Mouse (Mus musculus) ES-E14 (cell line): ENCODE results near the gene Fam118a. TPM values are rescaled to one million over a fixed set of nuclear protein-coding genes. Genes with fewer than 3 reads are reported as not detected.

ENCODE experiments used
- DNase-seq: peaks from one replicate; pipeline ENCODE4 v3.0.0-alpha.2; 2013; ENCODE audit warnings: low read depth, low spot score
- H3K27ac ChIP-seq: 2 replicates; pipeline ENCODE4 v1.5.1; 2012; ENCODE audit warnings: low read depth, mild to moderate bottlenecking, low read length, moderate library complexity, mixed read lengths; ENCODE audit not compliant: poor library complexity, insufficient read depth, severe bottlenecking
- H3K36me3 ChIP-seq: 2 replicates; pipeline ENCODE4 v1.6.1; 2012; ENCODE audit warnings: mild to moderate bottlenecking, low read length, moderate library complexity, mixed read lengths; ENCODE audit not compliant: control insufficient read depth, poor library complexity, insufficient read depth, severe bottlenecking
- H3K4me1 ChIP-seq, 2 experiments: fragments of 150-350 bp in 1 of 2; sonication (generic) in 1 of 2; 2 replicates each; pipeline ENCODE4 v1.6.1; 2012; ENCODE audit warnings: low read length in 2 of 2, mild to moderate bottlenecking in 1 of 2, mixed read lengths in 1 of 2; ENCODE audit not compliant: control insufficient read depth in 2 of 2, insufficient read depth in 2 of 2, poor library complexity in 1 of 2
- H3K4me3 ChIP-seq, 2 experiments: fragments of 150-350 bp in 1 of 2; sonication (generic) in 1 of 2; 2 replicates each; pipeline ENCODE4 v1.5.1; 2012; ENCODE audit warnings: low read length in 2 of 2, low read depth in 1 of 2, mild to moderate bottlenecking in 1 of 2, mixed read lengths in 1 of 2; ENCODE audit not compliant: insufficient read depth in 1 of 2, poor library complexity in 1 of 2, severe bottlenecking in 1 of 2
- H3K9ac ChIP-seq: 2 replicates; pipeline ENCODE4 v1.6.1; 2012; ENCODE audit warnings: low read depth, mild to moderate bottlenecking, low read length, mixed read lengths; ENCODE audit not compliant: poor library complexity, insufficient read depth, severe bottlenecking
- H3K9me3 ChIP-seq: fragments of 150-350 bp; sonication (generic); 2 replicates; pipeline ENCODE4 v1.6.1; 2012; ENCODE audit warnings: low read depth, mild to moderate bottlenecking, low read length; ENCODE audit not compliant: control insufficient read depth, insufficient read depth
- CHD2 ChIP-seq: IDR thresholded peaks from 2 replicates; pipeline ENCODE4 v1.6.1; 2014; ENCODE audit warnings: mild to moderate bottlenecking, low read depth, low read length, inconsistent platforms
- HCFC1 ChIP-seq: IDR thresholded peaks from 2 replicates; pipeline ENCODE4 v1.6.1; 2012; ENCODE audit warnings: low read length, inconsistent platforms, borderline replicate concordance; ENCODE audit not compliant: insufficient read depth
- MAFK ChIP-seq: IDR thresholded peaks from 2 replicates; pipeline ENCODE4 v1.6.1; 2014; ENCODE audit warnings: mild to moderate bottlenecking, low read depth, low read length, inconsistent platforms; ENCODE audit not compliant: insufficient read depth
- ZC3H11A ChIP-seq: IDR thresholded peaks from 2 replicates; pipeline ENCODE4 v1.6.1; 2012; ENCODE audit warnings: low read depth, mild to moderate bottlenecking, inconsistent platforms, low read length, borderline replicate concordance
- ZNF384 ChIP-seq: IDR thresholded peaks from 2 replicates; pipeline ENCODE4 v1.6.1; 2012; ENCODE audit warnings: low read depth, low read length, inconsistent platforms
- in situ Hi-C, 2 experiments: fragments of 600-800 bp; cut with MboI; formaldehyde crosslinking; loops; one replicate each; pipeline ENCODE4 v1.15.1; 2025; ENCODE audit warnings: low sequenced_read_pairs in 2 of 2, inconsistent platforms in 1 of 2; ENCODE audit not compliant: unreplicated experiment in 2 of 2
- total RNA-seq: library from RNA; depleted of rRNA; stranded (reverse); fragments of 300-350 nt; gene quantifications from 2 replicates; pipeline ENCODE4 v1.2.3, GENCODE M21; 2012

The Fam118a gene
- total RNA-seq, 1 experiment: 31.5 TPM

DNA sequence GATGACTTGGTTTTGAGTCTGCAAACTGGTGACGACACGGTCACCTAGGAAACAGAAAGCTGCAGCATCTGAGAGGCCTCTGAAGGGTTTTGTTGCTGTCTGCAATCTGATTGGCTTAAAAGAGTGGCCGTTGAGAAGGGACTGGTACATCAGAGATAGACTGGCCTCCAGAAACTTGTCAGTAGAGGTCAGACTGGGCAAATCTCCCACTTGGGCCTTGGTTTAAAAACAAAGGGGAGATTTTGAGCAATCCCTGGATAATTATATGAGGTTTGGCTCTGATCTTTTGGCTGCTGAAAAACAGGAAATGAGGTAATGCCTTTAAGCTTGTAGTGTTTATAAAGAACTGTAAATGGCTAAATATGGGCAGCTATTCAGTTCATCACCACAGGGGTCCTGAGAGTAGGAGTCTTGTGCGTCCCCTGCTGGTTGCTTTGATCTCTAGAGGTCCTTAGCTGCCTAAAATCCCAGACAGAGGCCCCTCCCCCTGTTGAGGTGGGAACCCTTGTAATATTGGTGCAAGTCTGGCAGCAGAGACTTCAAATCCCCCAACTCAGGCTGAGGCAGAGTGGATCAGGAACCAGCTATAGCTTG is 13.7 kb downstream of the Fam118a start:
- H3K4me1 ChIP-seq: peaks cover 0 to 9% of the 10 kb centered on the region in 2 experiments; a peak in 2 of 4 replicates
- peak; percentile 85 for DNase-seq
- no peaks in the 10 kb centered on the region for H3K9me3 ChIP-seq
- H3K4me3 ChIP-seq: no peak overlapping the region
- TF ChIP-seq CHD2 (no peak), ZNF384 (no peak)
- in situ Hi-C loops: no loop called here
- H3K9ac ChIP-seq: no peak overlapping the region
- no peak overlapping the region for H3K27ac ChIP-seq
- H3K36me3 ChIP-seq: peaks cover 10% of the 10 kb centered on the region

DNA sequence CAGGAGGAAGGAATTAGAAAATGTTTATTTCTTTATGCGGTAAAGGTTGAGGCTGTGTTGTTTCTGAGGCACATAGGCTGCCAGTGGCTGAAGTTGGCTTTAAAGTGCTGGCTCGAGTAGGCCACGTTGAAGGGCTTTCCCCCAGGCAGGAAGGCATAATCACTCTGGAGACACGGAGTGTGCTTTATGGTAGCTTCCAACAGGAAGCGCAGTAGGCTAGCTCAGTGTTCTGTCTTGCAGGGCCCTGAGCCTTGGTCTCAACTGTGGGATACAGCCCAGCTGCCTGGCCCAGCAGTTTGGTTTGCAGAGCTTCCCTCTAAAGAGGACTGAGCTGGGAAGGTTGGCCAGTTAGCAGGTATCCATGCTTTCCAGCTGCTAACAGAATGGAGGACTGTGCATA is 14.4 kb downstream of the Fam118a start:
- H3K9me3 ChIP-seq: no peaks in the 10 kb centered on the region
- DNase-seq: no peak
- no peak overlapping the region for H3K4me3 ChIP-seq
- in situ Hi-C loops: no loop called here
- peaks cover 0 to 7% of the 10 kb centered on the region in 2 experiments; a peak in 2 of 4 replicates for H3K4me1 ChIP-seq
- no peak for TF ChIP-seq HCFC1
- TF ChIP-seq ZNF384: no peak
- TF ChIP-seq ZC3H11A: no peak
- no peak for TF ChIP-seq CHD2
- TF ChIP-seq MAFK: no peak
- no peak overlapping the region for H3K27ac ChIP-seq
- peaks cover 15% of the 10 kb centered on the region for H3K36me3 ChIP-seq
- no peak overlapping the region for H3K9ac ChIP-seq

DNA sequence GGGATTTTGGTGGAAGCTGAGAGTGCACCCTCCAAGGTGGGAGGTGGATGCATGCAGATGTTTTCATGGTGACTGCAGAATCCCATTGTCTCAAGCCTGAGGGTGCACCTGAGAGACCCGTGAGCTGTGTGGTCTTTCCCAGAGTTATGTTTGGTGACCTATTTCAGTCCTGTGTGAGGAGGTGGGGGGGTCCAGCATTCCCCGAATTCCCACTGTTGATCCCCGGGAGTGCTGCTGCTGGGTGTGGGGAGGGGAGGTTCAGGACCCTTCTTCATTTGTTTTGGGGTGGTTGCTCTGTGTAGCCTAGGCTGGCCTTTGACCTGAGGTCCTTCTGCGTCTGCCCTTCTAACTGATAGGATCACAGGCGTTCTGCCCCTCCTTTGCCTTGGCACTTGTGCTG is 15.0 kb downstream of the Fam118a start:
- no peak for TF ChIP-seq MAFK
- no peak for TF ChIP-seq ZC3H11A
- TF ChIP-seq HCFC1: no peak
- TF ChIP-seq CHD2: no peak
- no peak for TF ChIP-seq ZNF384

DNA sequence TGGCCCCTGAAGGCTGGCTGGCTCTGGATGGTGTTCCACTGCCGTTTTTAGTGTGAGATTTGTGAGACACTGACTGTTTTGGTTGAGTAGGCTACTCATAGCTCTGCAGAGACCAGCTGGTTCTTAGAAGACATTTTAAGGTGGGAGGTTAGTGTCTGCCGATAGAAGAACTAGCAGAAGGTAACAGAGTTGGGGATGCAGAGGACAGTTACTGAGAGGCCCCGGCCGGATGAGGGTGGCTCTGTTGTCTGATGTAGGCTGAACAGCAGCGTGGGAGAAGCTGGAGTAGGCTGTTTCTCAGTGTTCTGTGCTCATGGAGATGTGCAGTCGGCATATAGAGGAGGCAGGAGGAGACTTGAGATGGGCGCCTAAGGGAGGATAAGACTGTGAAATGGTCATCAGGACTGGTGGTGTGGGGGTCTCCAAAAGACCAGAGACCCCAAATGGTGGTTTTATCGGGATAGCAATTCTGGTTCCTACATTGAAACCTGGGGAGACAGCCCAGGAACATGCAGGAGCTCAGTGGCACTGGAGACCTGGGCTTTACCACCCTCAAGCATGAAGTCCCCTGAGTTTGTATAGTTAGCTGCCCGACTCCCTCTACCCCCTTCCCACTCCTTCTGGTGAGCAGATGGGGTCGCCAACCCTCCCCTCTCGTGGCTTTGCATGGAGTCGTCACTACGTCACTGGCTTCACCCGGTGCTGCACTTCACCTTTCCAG is 17.6 kb downstream of the Fam118a start:
- no peak overlapping the region for H3K27ac ChIP-seq
- in situ Hi-C loops: no loop called here
- H3K4me3 ChIP-seq: no peak overlapping the region
- TF ChIP-seq ZNF384: no peak
- no peak for TF ChIP-seq HCFC1
- no peak for TF ChIP-seq MAFK
- no peak for TF ChIP-seq CHD2
- no peak for TF ChIP-seq ZC3H11A
- peaks cover 0 to 5% of the 10 kb centered on the region in 2 experiments; a peak in 2 of 4 replicates for H3K4me1 ChIP-seq
- no peak overlapping the region for H3K9ac ChIP-seq
- H3K9me3 ChIP-seq: no peaks in the 10 kb centered on the region
- no peak for DNase-seq
- peaks cover 29% of the 10 kb centered on the region for H3K36me3 ChIP-seq

More for the DNA sequence above, 15.0 kb downstream of the Fam118a start:
- Histone ChIP-seq H3K4me1 (peaks cover 0 to 5% of the 10 kb centered on the region in 2 experiments; a peak in 2 of 4 replicates), H3K27ac (no peak overlapping the region), H3K9ac (no peak overlapping the region), H3K9me3 (no peaks in the 10 kb centered on the region), H3K36me3 (peaks cover 20% of the 10 kb centered on the region), H3K4me3 (no peak overlapping the region)
- in situ Hi-C loops: no loop called here
- DNase-seq: no peak

DNA sequence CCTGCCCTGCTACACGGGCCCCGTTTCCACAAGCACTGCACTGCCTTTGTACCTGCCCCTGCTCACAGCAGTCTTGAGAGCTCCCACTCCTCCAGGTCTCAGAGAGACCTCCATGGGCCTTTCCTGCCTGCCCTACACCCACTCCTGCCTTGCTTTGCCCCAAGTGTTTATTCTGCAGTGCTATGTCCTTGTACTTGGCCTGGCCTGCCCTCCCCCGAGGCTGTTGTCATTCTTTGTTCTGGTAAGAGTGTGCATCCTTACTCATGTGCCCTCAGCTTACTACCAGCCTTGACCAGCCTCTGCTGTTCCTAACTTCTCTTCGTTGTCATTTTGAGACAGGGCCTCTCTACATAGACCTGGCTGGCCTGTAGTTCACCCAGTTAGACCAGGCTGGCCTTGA is 19.1 kb downstream of the Fam118a start:
- Histone ChIP-seq H3K27ac (no peak overlapping the region), H3K4me1 (peaks cover 0 to 2% of the 10 kb centered on the region in 2 experiments; a peak in 2 of 4 replicates)
- TF ChIP-seq CHD2: no peak
- TF ChIP-seq HCFC1: no peak
- no peak for TF ChIP-seq ZNF384
- TF ChIP-seq ZC3H11A: no peak
- TF ChIP-seq MAFK: no peak

More for the DNA sequence above, 19.1 kb downstream of the Fam118a start:
- DNase-seq: no peak
- H3K9me3 ChIP-seq: no peaks in the 10 kb centered on the region
- no peak overlapping the region for H3K9ac ChIP-seq
- H3K36me3 ChIP-seq: peaks cover 35% of the 10 kb centered on the region
- in situ Hi-C loops: no loop called here
- no peak overlapping the region for H3K4me3 ChIP-seq
